Mouse (Mus musculus) heart, embryonic 16.5 days (tissue): ENCODE results near the gene Ankrd33b. TPM values are rescaled to one million over a fixed set of nuclear protein-coding genes. Genes with fewer than 3 reads are reported as not detected.

Source experiments
- ATAC-seq: fragments of 200-750 bp; cut with Nextera tagmentation; replicated peaks from 2 replicates; pipeline ENCODE4 v1.8.0; 2017; ENCODE audit warnings: moderate number of reproducible peaks; ENCODE audit not compliant: insufficient read depth, low FRiP score; ENCODE audit errors: extremely low read depth
- H3K27ac ChIP-seq: fragments of 300-500 bp; sonication (generic); 2 replicates; pipeline ENCODE4 v1.5.1; 2014; ENCODE audit warnings: mild to moderate bottlenecking, low read length, control low read depth, moderate library complexity
- H3K27me3 ChIP-seq: fragments of 300-500 bp; sonication (generic); 2 replicates; pipeline ENCODE4 v1.6.1; 2014; ENCODE audit warnings: low read length, mixed read lengths; ENCODE audit not compliant: control insufficient read depth, insufficient read depth
- H3K36me3 ChIP-seq: fragments of 300-500 bp; sonication (generic); 2 replicates; pipeline ENCODE4 v1.6.1; 2014; ENCODE audit not compliant: control insufficient read depth, insufficient read depth
- H3K4me1 ChIP-seq: fragments of 300-500 bp; sonication (generic); 2 replicates; pipeline ENCODE4 v1.6.1; 2014; ENCODE audit warnings: low read length, mixed read lengths; ENCODE audit not compliant: control insufficient read depth, insufficient read depth
- H3K4me2 ChIP-seq: fragments of 300-500 bp; sonication (generic); 2 replicates; pipeline ENCODE4 v1.6.1; 2014; ENCODE audit warnings: low read depth, mild to moderate bottlenecking, control low read depth, low read length
- H3K4me3 ChIP-seq: fragments of 300-500 bp; sonication (generic); 2 replicates; pipeline ENCODE4 v1.5.1; 2014; ENCODE audit warnings: mild to moderate bottlenecking, control low read depth, low read length
- H3K9ac ChIP-seq: fragments of 300-500 bp; sonication (generic); 2 replicates; pipeline ENCODE4 v1.6.1; 2014; ENCODE audit warnings: low read length, control low read depth
- H3K9me3 ChIP-seq: fragments of 300-500 bp; sonication (generic); replicated peaks from 2 replicates; pipeline ENCODE4 v1.6.1; 2016; ENCODE audit warnings: low read length; ENCODE audit not compliant: control insufficient read depth
- WGBS: fragments of 180-500 bp; shearing (Covaris S2); extraction: QIAGEN DNeasy Blood & Tissue Kit; methylation state at CpG from one replicate; pipeline ENCODE4 v1.1.7; 2014; 5-methylcytosine and 5-hydroxymethylcytosine counted together
- polyA plus RNA-seq: library from polyadenylated mRNA; unstranded; fragments of >200 nt; fragmentation: Nextera tagmentation; extraction: Ambion mirVana; gene quantifications from 2 replicates; pipeline ENCODE4 v1.2.1, GENCODE M21; 2015

Gene Ankrd33b
- polyA plus RNA-seq, 1 experiment from 2014 or later: 5.4 TPM

DNA sequence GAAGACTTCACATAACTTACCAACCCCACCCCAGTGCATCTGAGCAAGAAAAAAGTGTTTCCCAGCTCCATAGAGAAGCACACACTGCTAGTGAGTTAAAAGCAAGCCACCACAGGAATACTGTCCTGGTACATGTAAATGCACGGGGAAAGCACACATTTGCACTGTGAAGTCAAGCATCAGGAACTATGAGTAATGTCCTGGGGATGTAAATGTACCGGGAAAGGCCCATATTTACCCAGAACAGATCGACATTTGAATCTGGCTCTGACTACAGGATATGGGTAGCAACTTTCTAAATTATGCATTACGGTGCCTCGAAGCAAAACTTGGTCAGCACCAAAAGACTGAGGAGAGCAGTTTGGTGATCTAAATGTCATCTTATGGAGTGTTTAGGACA, 18.5 kb downstream of the Ankrd33b start:
- no peaks in the 10 kb centered on the region for H3K9me3 ChIP-seq
- WGBS: 79% methylated on average over 5 of the region's 5 CpGs
- H3K4me3 ChIP-seq: no peak overlapping the region
- H3K27me3 ChIP-seq: no peaks in the 10 kb centered on the region
- H3K4me1 ChIP-seq: peaks cover 11% of the 10 kb centered on the region
- no peaks in the 10 kb centered on the region for H3K36me3 ChIP-seq
- ATAC-seq: no peak
- no peak overlapping the region for H3K9ac ChIP-seq
- no peak overlapping the region for H3K27ac ChIP-seq
- no peak overlapping the region for H3K4me2 ChIP-seq

DNA sequence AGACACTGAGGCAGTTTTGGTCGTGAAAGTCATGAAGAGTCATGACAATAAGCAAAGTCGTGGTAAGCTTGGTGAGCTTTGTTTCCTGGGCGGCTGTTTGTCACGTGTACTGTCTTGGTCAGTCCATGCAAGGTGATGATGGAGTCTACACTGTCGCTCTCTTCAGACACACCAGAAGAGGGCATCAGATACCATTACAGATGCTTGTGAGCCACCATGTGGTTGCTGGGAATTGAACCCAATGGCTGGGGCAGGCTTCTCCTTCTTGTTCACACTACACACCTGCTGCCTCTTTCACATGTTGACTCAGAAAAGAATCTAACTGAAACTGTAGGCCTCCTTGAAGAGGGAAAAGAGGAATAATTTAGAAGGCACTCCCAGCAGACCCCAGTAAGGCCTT, 19.3 kb downstream of the Ankrd33b start:
- H3K27me3 ChIP-seq: no peaks in the 10 kb centered on the region
- H3K4me2 ChIP-seq: no peak overlapping the region
- no peak overlapping the region for H3K9ac ChIP-seq
- H3K4me3 ChIP-seq: no peak overlapping the region
- no peak for ATAC-seq
- WGBS: 80% methylated on average over 5 of the region's 5 CpGs
- no peaks in the 10 kb centered on the region for H3K36me3 ChIP-seq
- peaks cover 16% of the 10 kb centered on the region for H3K4me1 ChIP-seq
- H3K27ac ChIP-seq: no peak overlapping the region
- no peaks in the 10 kb centered on the region for H3K9me3 ChIP-seq

DNA sequence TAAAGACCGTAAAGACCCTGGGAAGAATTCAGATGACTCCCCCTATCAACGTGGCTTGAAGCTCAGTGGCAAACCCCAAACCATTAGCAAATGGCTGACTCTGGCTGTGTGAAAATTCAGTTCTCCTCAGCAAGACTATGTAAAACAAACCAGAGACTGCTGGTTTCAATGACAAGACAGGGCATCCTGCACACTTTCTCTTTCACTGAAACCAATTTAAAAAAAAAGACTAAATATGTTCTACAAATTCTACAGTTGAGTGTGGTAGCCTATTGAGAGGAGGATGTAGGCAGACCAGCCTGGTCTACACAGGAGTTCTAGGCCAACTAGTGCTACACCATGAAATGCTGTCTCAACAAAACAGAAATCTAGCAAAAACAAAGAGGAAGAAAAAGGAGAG, 21.0 kb downstream of the Ankrd33b start:
- ATAC-seq: no peak
- Histone ChIP-seq H3K27ac (no peak overlapping the region), H3K9me3 (no peaks in the 10 kb centered on the region), H3K4me3 (no peak overlapping the region), H3K36me3 (no peaks in the 10 kb centered on the region), H3K9ac (no peak overlapping the region), H3K4me1 (peaks cover 13% of the 10 kb centered on the region), H3K4me2 (no peak overlapping the region), H3K27me3 (no peaks in the 10 kb centered on the region)
- 64% methylated on average over 2 of the region's 2 CpGs for WGBS

DNA sequence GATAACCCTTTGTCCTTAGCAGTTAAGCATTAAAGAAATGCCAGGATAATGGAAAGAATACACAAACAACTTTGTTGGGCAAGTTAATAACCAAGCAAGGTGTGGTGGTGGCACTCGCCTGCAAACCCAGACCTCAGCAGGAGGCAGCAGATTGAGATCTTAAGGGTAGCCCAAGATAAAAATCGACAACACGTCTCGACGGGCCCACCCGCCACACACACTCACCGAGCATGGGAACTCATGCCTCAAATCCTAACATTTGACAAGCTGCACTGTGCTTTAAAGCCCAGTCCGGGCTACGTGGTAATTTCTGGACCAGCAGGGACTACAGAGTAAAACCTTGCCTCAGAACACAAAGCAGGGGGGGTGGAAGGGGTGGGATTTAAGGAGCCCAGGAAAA, 22.2 kb downstream of the Ankrd33b start:
- WGBS: 55% methylated on average over 9 of the region's 9 CpGs
- Histone ChIP-seq H3K27ac (no peak overlapping the region), H3K4me1 (peaks cover 13% of the 10 kb centered on the region), H3K9me3 (no peaks in the 10 kb centered on the region), H3K27me3 (no peaks in the 10 kb centered on the region), H3K9ac (no peak overlapping the region), H3K36me3 (no peaks in the 10 kb centered on the region), H3K4me3 (no peak overlapping the region), H3K4me2 (no peak overlapping the region)
- no peak for ATAC-seq

DNA sequence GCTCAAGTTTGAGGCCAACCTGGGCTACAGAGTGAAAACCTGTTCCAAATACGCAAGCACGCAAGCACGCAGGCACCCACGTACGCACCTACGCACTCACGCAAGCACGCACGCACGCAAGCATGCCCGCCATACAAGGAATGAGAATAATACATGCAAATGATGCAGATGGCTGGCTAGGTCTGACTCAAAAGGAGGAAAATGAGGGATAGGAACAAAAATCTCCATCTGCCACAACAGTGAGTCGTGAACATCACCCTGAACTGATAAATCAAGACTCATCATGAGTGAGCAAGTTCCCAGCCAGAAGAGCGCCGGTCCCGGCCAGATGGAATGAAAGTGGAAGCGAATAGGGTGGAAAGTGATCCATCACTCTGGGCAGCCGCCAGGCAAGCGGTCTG, 22.7 kb downstream of the Ankrd33b start:
- no peak overlapping the region for H3K4me3 ChIP-seq
- H3K9me3 ChIP-seq: no peaks in the 10 kb centered on the region
- 89% methylated on average over 18 of the region's 18 CpGs for WGBS
- no peak overlapping the region for H3K9ac ChIP-seq
- H3K27me3 ChIP-seq: no peaks in the 10 kb centered on the region
- no peaks in the 10 kb centered on the region for H3K36me3 ChIP-seq
- H3K4me1 ChIP-seq: peaks cover 13% of the 10 kb centered on the region
- no peak for ATAC-seq
- H3K4me2 ChIP-seq: no peak overlapping the region
- no peak overlapping the region for H3K27ac ChIP-seq

DNA sequence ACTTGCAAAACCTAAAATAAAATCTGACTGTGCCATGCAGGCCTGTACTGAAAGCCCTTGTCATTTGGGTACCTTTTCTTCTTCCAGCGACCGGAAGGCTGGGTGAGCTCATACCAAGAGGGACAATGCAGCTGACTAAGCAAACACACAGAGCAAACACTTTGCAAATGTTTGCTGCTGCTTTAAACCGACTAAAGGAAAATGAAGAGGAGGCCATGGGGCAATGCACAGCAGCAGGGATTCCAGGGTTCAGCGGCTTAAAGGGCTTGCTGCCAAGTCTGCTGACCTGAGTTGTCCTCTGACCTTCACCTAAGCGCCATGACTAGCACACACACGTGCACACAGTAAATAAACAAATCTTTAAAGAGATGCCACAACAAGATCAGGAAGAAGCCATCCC, 23.9 kb downstream of the Ankrd33b start:
- WGBS: 29% methylated on average over 6 of the region's 6 CpGs
- no peak for ATAC-seq
- Histone ChIP-seq H3K4me2 (no peak overlapping the region), H3K9me3 (no peaks in the 10 kb centered on the region), H3K4me3 (no peak overlapping the region), H3K4me1 (peaks cover 13% of the 10 kb centered on the region), H3K36me3 (no peaks in the 10 kb centered on the region), H3K9ac (no peak overlapping the region), H3K27me3 (no peaks in the 10 kb centered on the region), H3K27ac (no peak overlapping the region)

DNA sequence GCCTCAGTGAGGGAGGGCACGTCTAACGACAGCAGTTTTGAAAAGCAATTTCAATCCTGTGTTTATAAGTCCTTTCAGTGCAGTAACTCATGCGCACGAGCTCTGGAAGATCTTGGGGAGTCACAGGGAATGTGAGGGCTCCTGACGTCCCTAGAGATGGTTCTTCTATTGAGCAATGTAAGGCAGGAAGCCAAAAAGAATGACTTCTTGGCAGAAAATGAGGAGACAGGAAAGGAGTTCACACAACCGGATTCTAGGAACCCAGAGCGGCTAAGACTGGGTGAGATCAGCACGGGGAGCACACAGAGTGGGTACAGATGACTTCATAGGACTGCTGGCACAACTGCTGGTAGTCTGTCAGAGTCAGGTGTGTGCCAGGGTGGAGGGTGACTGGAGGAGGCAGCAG, 25.0 kb downstream of the Ankrd33b start:
- Histone ChIP-seq H3K27me3 (no peaks in the 10 kb centered on the region), H3K9ac (no peak overlapping the region), H3K27ac (peak overlapping the region; percentile 12; the same call in 1 of the 2 replicates), H3K36me3 (no peaks in the 10 kb centered on the region), H3K4me3 (no peak overlapping the region), H3K4me1 (peaks cover 13% of the 10 kb centered on the region), H3K9me3 (no peaks in the 10 kb centered on the region), H3K4me2 (no peak overlapping the region)
- ATAC-seq: peak; percentile 29
- WGBS: 46% methylated on average over 8 of the region's 8 CpGs

DNA sequence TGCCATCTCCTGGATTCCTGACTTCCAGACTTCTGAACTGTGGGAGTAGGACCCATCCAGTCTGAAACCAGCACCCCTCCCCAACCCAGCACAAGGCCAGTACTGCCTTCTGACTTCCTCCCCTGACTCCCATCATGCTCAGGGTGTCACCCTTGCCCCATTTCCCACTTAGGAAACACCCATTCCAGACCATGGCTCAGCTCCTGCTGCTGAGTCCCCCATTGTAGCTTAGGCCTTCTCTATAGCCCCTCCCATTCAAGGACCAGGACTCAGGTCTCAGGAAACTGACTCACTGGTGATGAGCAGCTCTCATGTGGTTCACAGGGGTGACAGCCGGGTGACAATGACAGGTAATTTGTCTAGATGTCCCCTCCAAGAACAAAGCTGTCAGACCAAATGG, 25.5 kb downstream of the Ankrd33b start:
- peak overlapping the region; percentile 12; the same call in 1 of the 2 replicates for H3K27ac ChIP-seq
- WGBS: 50% methylated on average over 1 of the region's 1 CpGs
- no peaks in the 10 kb centered on the region for H3K36me3 ChIP-seq
- H3K9me3 ChIP-seq: no peaks in the 10 kb centered on the region
- ATAC-seq: 0 out of 2 replicates have a peak, but pooled peaks have one; percentile 30
- no peak overlapping the region for H3K4me2 ChIP-seq
- peaks cover 13% of the 10 kb centered on the region for H3K4me1 ChIP-seq
- H3K9ac ChIP-seq: no peak overlapping the region
- H3K27me3 ChIP-seq: no peaks in the 10 kb centered on the region
- H3K4me3 ChIP-seq: no peak overlapping the region

DNA sequence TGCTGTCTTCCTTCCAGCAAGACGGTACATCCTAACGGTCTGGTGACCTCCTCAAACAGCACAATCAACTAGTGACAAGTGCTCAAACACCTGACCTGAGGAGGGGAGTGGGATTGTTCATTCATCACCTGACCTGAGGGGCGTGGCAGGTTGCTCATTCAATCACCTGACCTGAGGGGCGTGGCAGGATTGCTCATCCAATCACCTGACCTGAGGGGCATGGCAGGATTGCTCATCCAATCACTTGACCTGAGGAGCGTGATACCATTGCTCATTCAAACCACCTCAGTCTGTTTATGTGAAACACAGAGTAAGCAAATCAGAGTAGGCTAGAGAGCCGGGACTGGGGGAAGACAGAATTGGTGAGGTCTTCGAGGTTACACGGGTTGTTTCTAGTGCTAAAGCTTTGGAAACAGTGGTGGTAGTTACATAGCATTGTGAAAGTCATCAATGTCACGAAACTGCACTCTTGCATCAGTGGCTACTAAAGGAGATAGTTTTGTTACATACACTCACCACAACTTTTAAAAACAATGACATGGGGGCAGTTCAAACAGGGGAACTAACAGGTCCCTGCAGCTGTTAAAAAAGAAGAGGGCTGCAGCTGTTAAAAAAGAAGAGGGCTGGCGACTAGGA, 28.8 kb downstream of the Ankrd33b start:
- Histone ChIP-seq H3K36me3 (no peaks in the 10 kb centered on the region), H3K27ac (no peak overlapping the region), H3K4me1 (peaks cover 7% of the 10 kb centered on the region), H3K9me3 (no peaks in the 10 kb centered on the region), H3K4me3 (no peak overlapping the region), H3K4me2 (no peak overlapping the region), H3K9ac (no peak overlapping the region), H3K27me3 (no peaks in the 10 kb centered on the region)
- WGBS: 77% methylated on average over 10 of the region's 10 CpGs
- ATAC-seq: no peak
